Mouse (Mus musculus) embryonic fibroblast, embryonic 13.5 days (primary cell): ENCODE data around the gene Hist1h4n.

Experiments
- CTCF ChIP-seq: IDR thresholded peaks from 2 replicates; pipeline ENCODE4 v1.5.1; 2011; ENCODE audit warnings: mild to moderate bottlenecking, control low read depth, low read length, moderate library complexity, borderline replicate concordance; ENCODE audit not compliant: insufficient read depth
- POLR2A ChIP-seq: IDR thresholded peaks from 2 replicates; pipeline ENCODE4 v1.6.1; 2011; ENCODE audit warnings: low read depth, mild to moderate bottlenecking, control low read depth, low read length, moderate library complexity

GRCm38 (mm10) chr13:21861608-21862007 lies 29.6 kb upstream of the Hist1h4n start:
- TF ChIP-seq CTCF (no peak), POLR2A (no peak)
